Mouse (Mus musculus): Measurements from ENCODE around the gene Tnfrsf8.

DNA sequence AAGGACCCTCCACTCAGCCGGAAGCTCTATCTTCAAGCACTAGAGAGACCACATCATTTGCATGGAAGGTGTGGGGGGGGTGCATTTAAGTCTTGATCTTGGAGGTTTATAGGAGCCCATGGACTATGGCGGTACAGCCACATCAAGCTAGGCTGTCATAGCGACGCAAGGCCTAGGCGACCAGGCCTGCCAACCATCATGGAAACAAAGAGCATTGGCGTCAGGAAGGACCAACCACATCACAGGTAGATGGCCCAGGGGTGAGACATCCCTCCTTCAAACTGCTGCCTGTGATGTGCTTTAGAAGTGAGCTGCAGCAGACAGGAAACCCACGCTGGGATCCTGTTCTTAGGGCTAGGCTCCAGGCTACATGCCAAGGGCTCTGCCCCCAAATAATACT lies 78.9 kb downstream of the Tnfrsf8 start:
- TF ChIP-seq CTCF (IDR thresholded peaks at IDR 0.05; ENCODE audit: low read depth) (no peak), EP300 (IDR thresholded peaks at IDR 0.05; ENCODE audit: low read depth) (no peak)

Measured in liver, embryonic 14.5 days (tissue).